Mouse (Mus musculus): ENCODE data around the gene Btbd35f13. TPM values are rescaled to one million over a fixed set of nuclear protein-coding genes. Genes with fewer than 3 reads are reported as not detected.
"Not testable (repeated sequence)": the region's sequence is repeated elsewhere in the genome, so short reads cannot be mapped to it uniquely, and the experiment has no call there.

The Btbd35f13 gene
- not detected in 2 replicates for total RNA-seq (2015; ENCODE audit: low replicate concordance)
- not detected in 2 replicates for total RNA-seq (2017; ENCODE audit: low replicate concordance)

DNA sequence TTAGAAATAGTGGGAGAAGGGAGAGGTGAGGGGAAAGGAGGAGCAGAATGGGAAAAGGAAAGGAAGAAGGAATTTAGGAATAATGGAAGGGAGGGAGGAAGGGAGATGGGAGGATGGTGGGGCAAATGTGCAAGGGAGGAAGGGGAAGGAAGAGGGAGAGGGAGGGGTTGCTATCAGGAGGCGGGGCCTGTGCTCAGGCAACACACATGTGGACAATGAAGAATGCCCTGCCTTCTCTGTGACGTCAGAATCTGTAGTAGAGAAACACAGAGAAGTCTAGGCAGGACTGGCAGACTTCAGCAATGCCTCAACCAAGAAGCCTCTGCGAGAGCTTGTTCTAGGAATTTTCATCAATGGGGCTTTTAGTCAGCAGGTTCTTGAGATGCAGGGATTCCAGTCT is at the start of gene Btbd35f13:
TSS of gene Btbd35f13 (plus strand) at position 301 of the 400 bp plus-strand sequence.
- not testable (repeated sequence) for ATAC-seq (replicated peaks; ENCODE audit: low FRiP score, poor library complexity, severe bottlenecking)

DNA sequence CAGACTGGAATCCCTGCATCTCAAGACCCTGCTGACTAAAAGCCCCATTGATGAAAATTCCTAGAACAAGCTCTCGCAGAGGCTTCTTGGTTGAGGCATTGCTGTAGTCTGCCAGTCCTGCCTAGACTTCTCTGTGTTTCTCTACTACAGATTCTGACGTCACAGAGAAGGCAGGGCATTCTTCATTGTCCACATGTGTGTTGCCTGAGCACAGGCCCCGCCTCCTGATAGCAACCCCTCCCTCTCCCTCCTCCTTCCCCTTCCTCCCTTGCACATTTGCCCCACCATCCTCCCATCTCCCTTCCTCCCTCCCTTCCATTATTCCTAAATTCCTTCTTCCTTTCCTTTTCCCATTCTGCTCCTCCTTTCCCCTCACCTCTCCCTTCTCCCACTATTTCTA is 45.3 kb downstream of the Btbd35f13 start, which contains the start of gene Btbd35f14:
TSS of gene Btbd35f14 (minus strand) at position 101 of the 400 bp plus-strand sequence.
- not testable (repeated sequence) for ATAC-seq (replicated peaks; ENCODE audit: low FRiP score, poor library complexity, severe bottlenecking)

Other genes with a start within 250 kb of the Btbd35f13 start
- not detected in 2 replicates for gene Btbd35f15, start 79.9 kb upstream of the Btbd35f13 start, total RNA-seq (2015; ENCODE audit: low replicate concordance)
- gene Btbd35f15, start 79.9 kb upstream of the Btbd35f13 start, total RNA-seq (2017; ENCODE audit: low replicate concordance): not detected in 2 replicates
- not detected in 2 replicates for gene Btbd35f14, start 45.2 kb downstream of the Btbd35f13 start, total RNA-seq (2015; ENCODE audit: low replicate concordance)
- not detected in 2 replicates for gene Btbd35f14, start 45.2 kb downstream of the Btbd35f13 start, total RNA-seq (2017; ENCODE audit: low replicate concordance)